Mouse (Mus musculus) right cerebral cortex, postnatal 25 days (tissue): Measurements from ENCODE around the gene Caskin1.
A peak's percentile ranks its signal among the peaks of the same experiment; 100 is the strongest.
"Not testable (repeated sequence)": the region's sequence is repeated elsewhere in the genome, so short reads cannot be mapped to it uniquely, and the experiment has no call there.

Experiments used
- DNase-seq: peaks from one replicate; pipeline ENCODE4 v3.0.0; 2022

Gene Caskin1

GRCm38 (mm10) chr17:24488186-24488661 is at the start of gene Caskin1:
Gene Caskin1 (plus strand): TSS chr17:24488601.
- peak; percentile 66 for DNase-seq

GRCm38 (mm10) chr17:24440377-24440776 is 48.0 kb upstream of the Caskin1 start:
- no peak for DNase-seq

GRCm38 (mm10) chr17:24441148-24441547 is 47.3 kb upstream of the Caskin1 start:
- DNase-seq: no peak

- DNase-seq: no peak
Measured at GRCm38 (mm10) chr17:24442107-24442506, 46.3 kb upstream of the Caskin1 start.

- DNase-seq: no peak
Measured at GRCm38 (mm10) chr17:24442632-24443155, 45.7 kb upstream of the Caskin1 start, which contains the start of gene Dnase1l2. Gene Dnase1l2 (minus strand): TSS chr17:24443105.

GRCm38 (mm10) chr17:24443409-24443808 is 45.0 kb upstream of the Caskin1 start:
- no peak for DNase-seq

GRCm38 (mm10) chr17:24446590-24446989 is 41.8 kb upstream of the Caskin1 start:
- no peak for DNase-seq

GRCm38 (mm10) chr17:24449507-24449906 is 38.9 kb upstream of the Caskin1 start:
- DNase-seq: no peak

GRCm38 (mm10) chr17:24451220-24451619 is 37.2 kb upstream of the Caskin1 start:
- DNase-seq: no peak

GRCm38 (mm10) chr17:24453372-24453771 is 35.0 kb upstream of the Caskin1 start:
- DNase-seq: no peak

- no peak for DNase-seq
Measured at GRCm38 (mm10) chr17:24454218-24454755, 34.1 kb upstream of the Caskin1 start.

- peak; percentile 98 for DNase-seq
Measured at GRCm38 (mm10) chr17:24454756-24455522, 33.5 kb upstream of the Caskin1 start.

GRCm38 (mm10) chr17:24455523-24456206 is 32.7 kb upstream of the Caskin1 start:
- not testable (repeated sequence) for DNase-seq

GRCm38 (mm10) chr17:24461580-24461979 is 26.8 kb upstream of the Caskin1 start:
- DNase-seq: no peak

- DNase-seq: no peak
Measured at GRCm38 (mm10) chr17:24462932-24463331, 25.5 kb upstream of the Caskin1 start.

GRCm38 (mm10) chr17:24463374-24464133 is 24.8 kb upstream of the Caskin1 start:
- DNase-seq: no peak

GRCm38 (mm10) chr17:24468636-24469246 is 19.7 kb upstream of the Caskin1 start:
- DNase-seq: no peak

GRCm38 (mm10) chr17:24469336-24469909 is 19.0 kb upstream of the Caskin1 start:
- DNase-seq: no peak

- DNase-seq: peak; percentile 99
Measured at GRCm38 (mm10) chr17:24469910-24470602, 18.3 kb upstream of the Caskin1 start, which contains the start of the genes E4f1 and Pgp. Gene E4f1 (minus strand): TSS chr17:24470313. Gene Pgp (plus strand): TSS chr17:24470392.

GRCm38 (mm10) chr17:24470701-24471527 is 17.5 kb upstream of the Caskin1 start:
- no peak for DNase-seq
